Mouse (Mus musculus) liver, embryonic 16.5 days (tissue): Measurements from ENCODE around the gene Por. TPM values are rescaled to one million over a fixed set of nuclear protein-coding genes. Genes with fewer than 3 reads are reported as not detected.

Experiments used
- ATAC-seq: fragments of 200-750 bp; cut with Nextera tagmentation; 2 replicates; pipeline ENCODE4 v1.8.0; 2017; ENCODE audit warnings: low read depth, mild to moderate bottlenecking, moderate number of reproducible peaks, moderate library complexity
- H3K27ac ChIP-seq: fragments of 300-500 bp; sonication (generic); 2 replicates; pipeline ENCODE4 v1.5.1; 2014; ENCODE audit warnings: mild to moderate bottlenecking, low read length
- H3K27me3 ChIP-seq: fragments of 300-500 bp; sonication (generic); 2 replicates; pipeline ENCODE4 v1.6.1; 2014; ENCODE audit warnings: low read depth, low read length, mixed read lengths; ENCODE audit not compliant: control insufficient read depth, insufficient read depth
- H3K36me3 ChIP-seq: fragments of 300-500 bp; sonication (generic); 2 replicates; pipeline ENCODE4 v1.6.1; 2014; ENCODE audit warnings: mild to moderate bottlenecking; ENCODE audit not compliant: control insufficient read depth, insufficient read depth
- H3K4me1 ChIP-seq: fragments of 300-500 bp; sonication (generic); 2 replicates; pipeline ENCODE4 v1.6.1; 2014; ENCODE audit warnings: low read depth, low read length, mixed read lengths; ENCODE audit not compliant: control insufficient read depth
- H3K4me2 ChIP-seq: fragments of 300-500 bp; sonication (generic); 2 replicates; pipeline ENCODE4 v1.6.1; 2014; ENCODE audit warnings: low read depth, low read length, mixed read lengths
- H3K4me3 ChIP-seq: fragments of 300-500 bp; sonication (generic); 2 replicates; pipeline ENCODE4 v1.5.1; 2014; ENCODE audit warnings: low read depth, mild to moderate bottlenecking, low read length
- H3K9ac ChIP-seq: fragments of 300-500 bp; sonication (generic); 2 replicates; pipeline ENCODE4 v1.6.1; 2014; ENCODE audit warnings: low read depth, low read length
- H3K9me3 ChIP-seq: fragments of 300-500 bp; sonication (generic); replicated peaks from 2 replicates; pipeline ENCODE4 v1.6.1; 2016; ENCODE audit warnings: low read length; ENCODE audit not compliant: control insufficient read depth
- WGBS: fragments of 180-500 bp; shearing (Covaris S2); extraction: QIAGEN DNeasy Blood & Tissue Kit; methylation state at CpG from one replicate; pipeline ENCODE4 v1.1.7; 2014; ENCODE audit not compliant: insufficient replicate concordance; 5-methylcytosine and 5-hydroxymethylcytosine counted together
- polyA plus RNA-seq: library from polyadenylated mRNA; unstranded; fragments of >200 nt; fragmentation: Nextera tagmentation; extraction: Ambion mirVana; gene quantifications from 2 replicates; pipeline ENCODE4 v1.2.1, GENCODE M21; 2015

The Por gene
- polyA plus RNA-seq, 1 experiment from 2014 or later, result 53.1 TPM

GRCm38 (mm10) chr5:135711582-135712355 is 41.9 kb downstream of the Por start:
- Histone ChIP-seq H3K9me3 (no peaks in the 10 kb centered on the region), H3K4me3 (no peak overlapping the region), H3K36me3 (no peaks in the 10 kb centered on the region), H3K4me2 (no peak overlapping the region), H3K27ac (no peak overlapping the region), H3K27me3 (no peaks in the 10 kb centered on the region), H3K9ac (no peak overlapping the region), H3K4me1 (peaks cover 36% of the 10 kb centered on the region)
- ATAC-seq, result no peak
- WGBS, result 55% methylated on average over 13 of the region's 13 CpGs

GRCm38 (mm10) chr5:135712803-135713202 is 43.0 kb downstream of the Por start:
- H3K9me3 ChIP-seq, result no peaks in the 10 kb centered on the region
- no peak overlapping the region for H3K4me2 ChIP-seq
- H3K27ac ChIP-seq, result no peak overlapping the region
- H3K27me3 ChIP-seq, result no peaks in the 10 kb centered on the region
- peaks cover 31% of the 10 kb centered on the region for H3K4me1 ChIP-seq
- no peak for ATAC-seq
- H3K36me3 ChIP-seq, result no peaks in the 10 kb centered on the region
- H3K4me3 ChIP-seq, result no peak overlapping the region
- 20% methylated on average over 4 of the region's 4 CpGs for WGBS
- no peak overlapping the region for H3K9ac ChIP-seq

DNA sequence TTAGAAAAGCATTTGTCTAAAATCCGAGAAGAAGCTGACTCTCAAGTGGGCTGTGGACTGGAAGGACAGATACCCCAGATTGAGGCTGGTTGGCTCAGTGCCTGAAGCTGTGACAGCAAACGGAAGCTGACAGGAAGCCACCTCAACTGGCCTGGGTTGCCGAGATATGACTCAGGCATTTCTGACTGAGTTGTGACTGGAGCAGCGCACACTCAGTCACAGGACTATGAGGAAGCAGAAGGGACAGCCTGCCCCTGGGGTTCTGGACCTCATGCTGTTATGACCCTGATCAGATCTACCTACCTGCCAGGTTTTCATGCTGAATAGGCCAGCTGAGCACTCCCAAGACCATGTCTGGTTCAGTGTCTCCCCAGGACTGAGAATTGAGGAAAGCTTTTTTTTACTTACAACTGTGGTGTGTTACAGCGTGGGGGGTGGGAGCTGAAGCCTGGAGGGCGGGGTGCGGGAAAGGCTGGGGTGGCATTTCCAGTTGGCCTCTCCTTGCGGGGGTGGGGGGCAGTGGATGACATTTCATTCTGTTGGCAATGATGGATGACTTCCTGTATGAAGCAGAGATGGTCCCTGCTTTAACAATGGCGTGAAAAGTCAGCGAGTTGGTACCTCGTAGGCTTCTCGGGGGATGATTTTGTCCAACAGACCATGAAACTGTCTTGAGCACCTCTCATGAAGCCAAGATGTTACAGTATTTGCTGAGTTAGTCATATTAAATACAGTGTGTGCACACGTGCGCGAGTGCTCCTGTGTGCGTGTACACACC is 43.8 kb downstream of the Por start:
- no peaks in the 10 kb centered on the region for H3K36me3 ChIP-seq
- peaks cover 27% of the 10 kb centered on the region for H3K4me1 ChIP-seq
- H3K9ac ChIP-seq, result no peak overlapping the region
- H3K4me2 ChIP-seq, result no peak overlapping the region
- H3K27me3 ChIP-seq, result no peaks in the 10 kb centered on the region
- 19% methylated on average over 16 of the region's 16 CpGs for WGBS
- no peaks in the 10 kb centered on the region for H3K9me3 ChIP-seq
- H3K27ac ChIP-seq, result peak overlapping the region; percentile 36; the same call in 1 of the 2 replicates
- H3K4me3 ChIP-seq, result no peak overlapping the region
- peak; percentile 72 for ATAC-seq

- no peaks in the 10 kb centered on the region for H3K27me3 ChIP-seq
- H3K9ac ChIP-seq, result no peak overlapping the region
- H3K4me3 ChIP-seq, result no peak overlapping the region
- no peak for ATAC-seq
- 49% methylated on average over 10 of the region's 10 CpGs for WGBS
- no peaks in the 10 kb centered on the region for H3K9me3 ChIP-seq
- H3K27ac ChIP-seq, result no peak overlapping the region
- peaks cover 27% of the 10 kb centered on the region for H3K4me1 ChIP-seq
- H3K36me3 ChIP-seq, result no peaks in the 10 kb centered on the region
- H3K4me2 ChIP-seq, result no peak overlapping the region
These were observed 45.8 kb downstream of the Por start for GRCm38 (mm10) chr5:135715624-135716023.

DNA sequence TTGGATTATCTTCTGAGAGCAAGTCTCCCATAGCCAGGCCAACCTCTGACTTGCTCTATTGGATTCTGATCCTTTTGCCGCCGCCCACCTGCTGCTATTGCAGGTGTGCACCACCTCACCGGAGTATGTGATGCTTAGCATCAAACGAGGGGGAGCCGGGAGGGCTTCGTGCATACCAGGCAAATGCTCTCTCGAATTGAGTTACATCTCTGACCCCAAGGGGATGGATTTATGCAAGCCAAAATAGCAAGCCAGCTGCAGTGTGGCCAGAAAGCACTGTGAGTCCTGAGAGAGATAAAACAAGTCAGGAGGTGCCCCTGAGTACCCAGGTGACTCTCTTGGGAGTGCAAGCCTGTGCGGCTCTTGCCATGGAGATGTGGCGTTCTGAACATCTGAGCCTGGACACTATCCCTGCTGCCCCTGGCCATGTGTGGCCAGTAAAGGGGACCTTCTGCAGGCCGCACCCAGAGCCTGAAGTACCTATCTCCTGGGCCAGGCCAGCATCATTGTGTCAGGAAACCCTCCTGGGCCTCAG is 49.8 kb downstream of the Por start:
- Histone ChIP-seq H3K9me3 (no peaks in the 10 kb centered on the region), H3K4me2 (no peak overlapping the region), H3K4me1 (no peaks in the 10 kb centered on the region), H3K4me3 (no peak overlapping the region), H3K27ac (no peak overlapping the region), H3K27me3 (no peaks in the 10 kb centered on the region), H3K36me3 (no peaks in the 10 kb centered on the region), H3K9ac (no peak overlapping the region)
- ATAC-seq, result no peak
- WGBS, result 77% methylated on average over 10 of the region's 10 CpGs

GRCm38 (mm10) chr5:135720121-135720520 is 50.3 kb downstream of the Por start:
- no peaks in the 10 kb centered on the region for H3K36me3 ChIP-seq

GRCm38 (mm10) chr5:135721076-135721475 is 51.2 kb downstream of the Por start:
- Histone ChIP-seq H3K4me2 (no peak overlapping the region), H3K36me3 (no peaks in the 10 kb centered on the region), H3K4me1 (no peaks in the 10 kb centered on the region; the same call in 1 of the 2 replicates), H3K27me3 (no peaks in the 10 kb centered on the region), H3K27ac (no peak overlapping the region), H3K9ac (no peak overlapping the region), H3K9me3 (no peaks in the 10 kb centered on the region), H3K4me3 (no peak overlapping the region)
- 83% methylated on average over 8 of the region's 8 CpGs for WGBS
- no peak for ATAC-seq

More at GRCm38 (mm10) chr5:135720121-135720520, 50.3 kb downstream of the Por start:
- H3K4me1 ChIP-seq, result no peaks in the 10 kb centered on the region
- no peak overlapping the region for H3K4me2 ChIP-seq
- no peak for ATAC-seq
- H3K27ac ChIP-seq, result no peak overlapping the region
- 77% methylated on average over 3 of the region's 3 CpGs for WGBS
- no peak overlapping the region for H3K4me3 ChIP-seq
- no peaks in the 10 kb centered on the region for H3K27me3 ChIP-seq
- H3K9ac ChIP-seq, result no peak overlapping the region
- no peaks in the 10 kb centered on the region for H3K9me3 ChIP-seq

- H3K36me3 ChIP-seq, result no peaks in the 10 kb centered on the region
- no peak for ATAC-seq
- 76% methylated on average over 11 of the region's 11 CpGs for WGBS
- no peaks in the 10 kb centered on the region for H3K9me3 ChIP-seq
- no peak overlapping the region for H3K9ac ChIP-seq
- no peak overlapping the region for H3K4me2 ChIP-seq
- no peaks in the 10 kb centered on the region for H3K27me3 ChIP-seq
- H3K4me1 ChIP-seq, result no peaks in the 10 kb centered on the region; the same call in 1 of the 2 replicates
- no peak overlapping the region for H3K27ac ChIP-seq
- no peak overlapping the region for H3K4me3 ChIP-seq
These were observed 52.3 kb downstream of the Por start for GRCm38 (mm10) chr5:135722121-135722520.
